Mouse (Mus musculus): ENCODE data around the gene Tuba3b.

Tuba3b gene

GRCm38 (mm10) chr6:145605203-145605602 is 10.4 kb upstream of the Tuba3b start:
- no peak for DNase-seq (ENCODE audit: low read depth, low spot score)

- DNase-seq (ENCODE audit: low read depth, low spot score), result no peak
These were observed 7.8 kb upstream of the Tuba3b start for GRCm38 (mm10) chr6:145607746-145608145.

GRCm38 (mm10) chr6:145608693-145609092 is 6.9 kb upstream of the Tuba3b start:
- no peak for DNase-seq (ENCODE audit: low read depth, low spot score)

GRCm38 (mm10) chr6:145610901-145611300 is 4.7 kb upstream of the Tuba3b start:
- no peak for DNase-seq (ENCODE audit: low read depth, low spot score)

- DNase-seq (ENCODE audit: low read depth, low spot score), result no peak
These were observed 2.9 kb upstream of the Tuba3b start for GRCm38 (mm10) chr6:145612611-145613010.

- no peak for DNase-seq (ENCODE audit: low read depth, low spot score)
These were observed 1.3 kb upstream of the Tuba3b start, which contains the start of gene Lmntd1 for GRCm38 (mm10) chr6:145614219-145614618. TSS of gene Lmntd1 (minus strand) at chr6:145614319.

GRCm38 (mm10) chr6:145616402-145617229 is 1.1 kb downstream of the Tuba3b start:
- DNase-seq (ENCODE audit: low read depth, low spot score), result no peak

- no peak for DNase-seq (ENCODE audit: low read depth, low spot score)
These were observed 7.6 kb downstream of the Tuba3b start for GRCm38 (mm10) chr6:145623141-145623540.

- no peak for DNase-seq (ENCODE audit: low read depth, low spot score)
These were observed 14.7 kb downstream of the Tuba3b start for GRCm38 (mm10) chr6:145630269-145630668.

GRCm38 (mm10) chr6:145634454-145634853 is 18.9 kb downstream of the Tuba3b start:
- no peak for DNase-seq (ENCODE audit: low read depth, low spot score)

GRCm38 (mm10) chr6:145636682-145637081 is 21.1 kb downstream of the Tuba3b start:
- no peak for DNase-seq (ENCODE audit: low read depth, low spot score)

- no peak for DNase-seq (ENCODE audit: low read depth, low spot score)
These were observed 22.7 kb downstream of the Tuba3b start for GRCm38 (mm10) chr6:145638248-145638647.

- DNase-seq (ENCODE audit: low read depth, low spot score), result no peak
These were observed 25.5 kb downstream of the Tuba3b start for GRCm38 (mm10) chr6:145640971-145641506.

- no peak for DNase-seq (ENCODE audit: low read depth, low spot score)
These were observed 36.4 kb downstream of the Tuba3b start for GRCm38 (mm10) chr6:145651976-145652375.

- DNase-seq (ENCODE audit: low read depth, low spot score), result no peak
These were observed 37.4 kb downstream of the Tuba3b start for GRCm38 (mm10) chr6:145652986-145653385.

GRCm38 (mm10) chr6:145653626-145654025 is 38.1 kb downstream of the Tuba3b start:
- no peak for DNase-seq (ENCODE audit: low read depth, low spot score)

GRCm38 (mm10) chr6:145654062-145654836 is 38.7 kb downstream of the Tuba3b start:
- peak; percentile 44 for DNase-seq (ENCODE audit: low read depth, low spot score)

- DNase-seq (ENCODE audit: low read depth, low spot score), result no peak
These were observed 40.1 kb downstream of the Tuba3b start for GRCm38 (mm10) chr6:145655678-145656077.

- no peak for DNase-seq (ENCODE audit: low read depth, low spot score)
These were observed 41.4 kb downstream of the Tuba3b start for GRCm38 (mm10) chr6:145656740-145657591.

GRCm38 (mm10) chr6:145659116-145659515 is 43.6 kb downstream of the Tuba3b start:
- no peak for DNase-seq (ENCODE audit: low read depth, low spot score)

GRCm38 (mm10) chr6:145660943-145661342 is 45.4 kb downstream of the Tuba3b start:
- DNase-seq (ENCODE audit: low read depth, low spot score), result no peak
